Mouse (Mus musculus): ENCODE results near the gene Fam102a. TPM values are rescaled to one million over a fixed set of nuclear protein-coding genes. Genes with fewer than 3 reads are reported as not detected.

Gene Fam102a
- polyA plus RNA-seq, 1 experiment from 2014 or later: 10.9 TPM

Other genes with a start within 250 kb of the Fam102a start
- 27.1 and 28.2 TPM in 2 replicates for gene Golga2, start 247.9 kb upstream of the Fam102a start, polyA plus RNA-seq (2015; fragmentation: Nextera tagmentation; extraction: Ambion mirVana)
- gene Swi5, start 247.3 kb upstream of the Fam102a start, polyA plus RNA-seq (2015; fragmentation: Nextera tagmentation; extraction: Ambion mirVana): 451 and 463 TPM in 2 replicates
- gene Ciz1, start 183.0 kb upstream of the Fam102a start, polyA plus RNA-seq (2015; fragmentation: Nextera tagmentation; extraction: Ambion mirVana): 49.8 and 54.9 TPM in 2 replicates
- 32.4 and 32.5 TPM in 2 replicates for gene Dnm1, start 182.0 kb upstream of the Fam102a start, polyA plus RNA-seq (2015; fragmentation: Nextera tagmentation; extraction: Ambion mirVana)
- 45.8 and 48.7 TPM in 2 replicates for gene 1110008P14Rik, start 153.4 kb upstream of the Fam102a start, polyA plus RNA-seq (2015; fragmentation: Nextera tagmentation; extraction: Ambion mirVana)
- 0.27 and 0.36 TPM in 2 replicates for gene Lcn2, start 147.1 kb upstream of the Fam102a start, polyA plus RNA-seq (2015; fragmentation: Nextera tagmentation; extraction: Ambion mirVana)
- 29.8 and 30.1 TPM in 2 replicates for gene Ptges2, start 139.4 kb upstream of the Fam102a start, polyA plus RNA-seq (2015; fragmentation: Nextera tagmentation; extraction: Ambion mirVana)
- gene Naif1, start 84.9 kb upstream of the Fam102a start, polyA plus RNA-seq (2015; fragmentation: Nextera tagmentation; extraction: Ambion mirVana): 5.7 and 5.9 TPM in 2 replicates
- 22.8 and 22.9 TPM in 2 replicates for gene Slc25a25, start 83.9 kb upstream of the Fam102a start, polyA plus RNA-seq (2015; fragmentation: Nextera tagmentation; extraction: Ambion mirVana)
- 111 and 118 TPM in 2 replicates for gene Dpm2, start 35.5 kb downstream of the Fam102a start, polyA plus RNA-seq (2015; fragmentation: Nextera tagmentation; extraction: Ambion mirVana)
- gene Pip5kl1, start 39.5 kb downstream of the Fam102a start, polyA plus RNA-seq (2015; fragmentation: Nextera tagmentation; extraction: Ambion mirVana): 1.8 and 2.5 TPM in 2 replicates
- gene 9430097D07Rik, start 40.4 kb downstream of the Fam102a start, polyA plus RNA-seq (2015; fragmentation: Nextera tagmentation; extraction: Ambion mirVana): 0.19 and 0.23 TPM in 2 replicates
- gene St6galnac4, start 51.8 kb downstream of the Fam102a start, polyA plus RNA-seq (2015; fragmentation: Nextera tagmentation; extraction: Ambion mirVana): 37.2 and 39.5 TPM in 2 replicates
- 29.5 and 29.7 TPM in 2 replicates for gene St6galnac6, start 64.4 kb downstream of the Fam102a start, polyA plus RNA-seq (2015; fragmentation: Nextera tagmentation; extraction: Ambion mirVana)
- 42.0 and 49.8 TPM in 2 replicates for gene Ak1, start 86.4 kb downstream of the Fam102a start, polyA plus RNA-seq (2015; fragmentation: Nextera tagmentation; extraction: Ambion mirVana)
- gene Eng, start 111.3 kb downstream of the Fam102a start, polyA plus RNA-seq (2015; fragmentation: Nextera tagmentation; extraction: Ambion mirVana): 43.5 and 45.6 TPM in 2 replicates
- 34.3 and 35.4 TPM in 2 replicates for gene Fpgs, start 168.8 kb downstream of the Fam102a start, polyA plus RNA-seq (2015; fragmentation: Nextera tagmentation; extraction: Ambion mirVana)
- 106 and 112 TPM in 2 replicates for gene Cdk9, start 177.7 kb downstream of the Fam102a start, polyA plus RNA-seq (2015; fragmentation: Nextera tagmentation; extraction: Ambion mirVana)
- gene Sh2d3c, start 185.7 kb downstream of the Fam102a start, polyA plus RNA-seq (2015; fragmentation: Nextera tagmentation; extraction: Ambion mirVana): 21.2 and 22.9 TPM in 2 replicates
- 0.51 TPM in 1 of 2 replicates, not detected in the other for gene 6330409D20Rik, start 205.7 kb downstream of the Fam102a start, polyA plus RNA-seq (2015; fragmentation: Nextera tagmentation; extraction: Ambion mirVana)
- 72.7 and 74.5 TPM in 2 replicates for gene Tor2a, start 221.9 kb downstream of the Fam102a start, polyA plus RNA-seq (2015; fragmentation: Nextera tagmentation; extraction: Ambion mirVana)
- gene Ttc16, start 240.3 kb downstream of the Fam102a start, polyA plus RNA-seq (2015; fragmentation: Nextera tagmentation; extraction: Ambion mirVana): 0.37 and 0.61 TPM in 2 replicates
- 5.2 and 6.7 TPM in 2 replicates for gene Ptrh1, start 240.5 kb downstream of the Fam102a start, polyA plus RNA-seq (2015; fragmentation: Nextera tagmentation; extraction: Ambion mirVana)
- 1.3 TPM in 2 replicates for gene Cfap157, start 249.1 kb downstream of the Fam102a start, polyA plus RNA-seq (2015; fragmentation: Nextera tagmentation; extraction: Ambion mirVana)

All from limb, embryonic 13.5 days (tissue).